Mouse (Mus musculus): Measurements from ENCODE around the gene Camk1g. TPM values are rescaled to one million over a fixed set of nuclear protein-coding genes. Genes with fewer than 3 reads are reported as not detected.

The Camk1g gene
- polyA plus RNA-seq, 1 experiment from 2014 or later = 9.4 TPM

GRCm38 (mm10) chr1:193343853-193344252 lies 26.2 kb downstream of the Camk1g start:
- H3K36me3 ChIP-seq (ENCODE audit: control insufficient read depth, insufficient read depth, low read length) = 0 out of 2 replicates have a peak, but pooled peaks cover 9% of the 10 kb centered on the region
- H3K27ac ChIP-seq (replicated peaks in 1 of 2; ENCODE audit: control insufficient read depth in 1 of 2, insufficient read depth in 1 of 2, low read depth in 2 of 2, low read length in 2 of 2) = no peak overlapping the region
- no peak overlapping the region for H3K4me2 ChIP-seq (ENCODE audit: low read length)
- peaks cover 2 to 5% of the 10 kb centered on the region in 2 experiments; a peak in 1 of 4 replicates for H3K4me1 ChIP-seq (ENCODE audit: control insufficient read depth in 2 of 2, insufficient read depth in 2 of 2, low read length in 2 of 2)
- H3K9ac ChIP-seq (ENCODE audit: low read length) = no peak overlapping the region
- no peaks in the 10 kb centered on the region for H3K9me3 ChIP-seq (ENCODE audit: control insufficient read depth, low read length)
- H3K27me3 ChIP-seq (ENCODE audit: control insufficient read depth, insufficient read depth, low read length) = peaks cover 5% of the 10 kb centered on the region; the same call in 1 of the 2 replicates
- ATAC-seq (ENCODE audit: insufficient number of reproducible peaks, insufficient read depth, low FRiP score, low read depth) = no peak
- 74% methylated on average over 4 of the region's 4 CpGs for WGBS
- H3K4me3 ChIP-seq (ENCODE audit: control insufficient read depth in 1 of 2, insufficient read depth in 1 of 2, low read depth in 1 of 2, low read length in 2 of 2) = no peak overlapping the region

DNA sequence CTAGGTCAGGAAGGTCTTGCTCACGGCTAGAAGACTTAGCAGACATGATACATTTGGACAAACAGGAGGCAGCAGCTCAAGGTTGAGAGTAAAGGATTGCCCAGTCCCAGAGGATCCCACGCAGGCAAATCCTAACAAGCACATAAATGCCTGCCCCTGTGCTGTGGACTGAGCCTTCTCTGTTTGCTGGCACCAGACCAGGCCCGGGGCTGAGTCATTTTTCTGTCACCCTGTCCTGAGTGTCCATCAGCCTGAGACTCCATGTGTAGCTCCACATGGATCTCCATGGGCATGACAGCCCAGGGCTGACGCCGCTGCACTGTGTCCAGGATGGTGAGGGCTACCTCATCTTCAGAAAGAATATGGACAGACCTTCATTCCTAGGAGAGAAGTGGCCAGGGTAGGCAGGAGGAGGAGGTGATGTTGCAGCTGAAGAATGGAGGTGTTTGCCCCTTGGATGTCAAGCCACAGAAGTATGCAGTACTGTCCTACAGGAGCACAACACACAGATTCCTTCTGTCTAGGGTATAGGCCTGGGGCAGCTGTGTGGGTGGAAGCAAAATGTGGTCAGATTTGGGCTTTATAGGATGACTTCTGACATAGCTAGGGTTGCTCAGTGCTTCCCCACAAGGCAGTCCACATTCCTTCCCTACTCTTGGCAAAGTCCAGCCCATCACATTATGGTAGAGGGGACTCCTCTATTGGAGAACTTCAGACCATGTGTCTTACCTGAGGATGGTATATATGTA lies 27.7 kb downstream of the Camk1g start:
- WGBS = 81% methylated on average over 5 of the region's 5 CpGs
- H3K4me2 ChIP-seq (ENCODE audit: low read length) = no peak overlapping the region
- no peak overlapping the region for H3K9ac ChIP-seq (ENCODE audit: low read length)
- H3K4me3 ChIP-seq (ENCODE audit: control insufficient read depth in 1 of 2, insufficient read depth in 1 of 2, low read depth in 1 of 2, low read length in 2 of 2) = no peak overlapping the region
- H3K9me3 ChIP-seq (ENCODE audit: control insufficient read depth, low read length) = no peaks in the 10 kb centered on the region
- peaks cover 5% of the 10 kb centered on the region; the same call in 1 of the 2 replicates for H3K27me3 ChIP-seq (ENCODE audit: control insufficient read depth, insufficient read depth, low read length)
- no peak for ATAC-seq (ENCODE audit: insufficient number of reproducible peaks, insufficient read depth, low FRiP score, low read depth)
- H3K36me3 ChIP-seq (ENCODE audit: control insufficient read depth, insufficient read depth, low read length) = no peaks in the 10 kb centered on the region
- peaks cover 12 to 13% of the 10 kb centered on the region in 2 experiments for H3K4me1 ChIP-seq (ENCODE audit: control insufficient read depth in 2 of 2, insufficient read depth in 2 of 2, low read length in 2 of 2)
- no peak overlapping the region for H3K27ac ChIP-seq (replicated peaks in 1 of 2; ENCODE audit: control insufficient read depth in 1 of 2, insufficient read depth in 1 of 2, low read depth in 2 of 2, low read length in 2 of 2)

DNA sequence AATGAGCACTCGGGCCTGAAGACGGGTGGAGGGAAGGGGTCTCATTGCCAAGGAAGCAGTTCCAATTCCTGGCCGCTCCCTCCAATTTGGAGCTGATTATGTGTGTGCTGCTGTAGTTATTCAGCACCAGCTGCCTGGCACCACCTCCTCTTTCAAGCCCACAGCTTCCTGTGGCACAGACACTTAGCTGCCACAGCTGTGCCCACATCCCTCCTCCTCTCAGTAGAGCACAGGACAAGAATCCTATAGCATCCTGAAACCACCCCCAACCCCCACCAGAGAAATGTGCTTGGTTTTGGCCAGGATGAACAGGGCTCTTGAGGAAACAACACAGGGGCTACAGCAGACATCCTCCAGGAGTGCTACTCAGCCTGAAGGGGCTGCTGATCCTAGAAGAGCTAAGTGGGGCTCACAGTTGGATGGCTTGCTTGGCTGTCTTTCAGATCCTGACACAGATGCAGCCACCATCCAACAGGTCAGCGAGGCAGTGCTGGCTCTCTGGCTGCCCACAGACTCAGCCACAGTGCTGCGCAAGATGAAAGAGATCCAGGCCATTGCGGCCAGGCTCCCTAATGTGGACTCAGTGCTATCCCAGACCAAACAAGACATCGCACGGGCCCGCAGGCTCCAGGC lies 31.6 kb downstream of the Camk1g start:
- no peak overlapping the region for H3K4me2 ChIP-seq (ENCODE audit: low read length)
- H3K27me3 ChIP-seq (ENCODE audit: control insufficient read depth, insufficient read depth, low read length) = peaks cover 5% of the 10 kb centered on the region; the same call in 1 of the 2 replicates
- ATAC-seq (ENCODE audit: insufficient number of reproducible peaks, insufficient read depth, low FRiP score, low read depth) = no peak
- H3K27ac ChIP-seq (replicated peaks in 1 of 2; ENCODE audit: control insufficient read depth in 1 of 2, insufficient read depth in 1 of 2, low read depth in 2 of 2, low read length in 2 of 2) = 0 out of 4 replicates have a peak overlapping the region, but pooled peaks of 1 of the 2 experiments have one; percentile 96
- 85% methylated on average over 9 of the region's 9 CpGs for WGBS
- no peaks in the 10 kb centered on the region for H3K36me3 ChIP-seq (ENCODE audit: control insufficient read depth, insufficient read depth, low read length)
- no peak overlapping the region for H3K4me3 ChIP-seq (ENCODE audit: control insufficient read depth in 1 of 2, insufficient read depth in 1 of 2, low read depth in 1 of 2, low read length in 2 of 2)
- no peak overlapping the region for H3K9ac ChIP-seq (ENCODE audit: low read length)
- H3K4me1 ChIP-seq (ENCODE audit: control insufficient read depth in 2 of 2, insufficient read depth in 2 of 2, low read length in 2 of 2) = peaks cover 39 to 50% of the 10 kb centered on the region in 2 experiments
- no peaks in the 10 kb centered on the region for H3K9me3 ChIP-seq (ENCODE audit: control insufficient read depth, low read length)

GRCm38 (mm10) chr1:193337787-193338310 lies 32.2 kb downstream of the Camk1g start:
- Histone ChIP-seq H3K4me3 (ENCODE audit: control insufficient read depth in 1 of 2, insufficient read depth in 1 of 2, low read depth in 1 of 2, low read length in 2 of 2) (no peak overlapping the region), H3K9ac (ENCODE audit: low read length) (no peak overlapping the region), H3K9me3 (ENCODE audit: control insufficient read depth, low read length) (no peaks in the 10 kb centered on the region), H3K4me1 (ENCODE audit: control insufficient read depth in 2 of 2, insufficient read depth in 2 of 2, low read length in 2 of 2) (peaks cover 42 to 56% of the 10 kb centered on the region in 2 experiments), H3K4me2 (ENCODE audit: low read length) (no peak overlapping the region), H3K27ac (replicated peaks in 1 of 2; ENCODE audit: control insufficient read depth in 1 of 2, insufficient read depth in 1 of 2, low read depth in 2 of 2, low read length in 2 of 2) (peak overlapping the region in 1 of 2 experiments; percentile 96; a peak in 2 of 4 replicates), H3K27me3 (ENCODE audit: control insufficient read depth, insufficient read depth, low read length) (peaks cover 5% of the 10 kb centered on the region; the same call in 1 of the 2 replicates), H3K36me3 (ENCODE audit: control insufficient read depth, insufficient read depth, low read length) (no peaks in the 10 kb centered on the region)
- 33% methylated on average over 4 of the region's 4 CpGs for WGBS
- no peak for ATAC-seq (ENCODE audit: insufficient number of reproducible peaks, insufficient read depth, low FRiP score, low read depth)

- H3K9ac ChIP-seq (ENCODE audit: low read length) = peak overlapping the region; percentile 55; the same call in 1 of the 2 replicates
- H3K4me2 ChIP-seq (ENCODE audit: low read length) = no peak overlapping the region
- peak overlapping the region; percentile 88 to 96 for H3K27ac ChIP-seq (replicated peaks in 1 of 2; ENCODE audit: control insufficient read depth in 1 of 2, insufficient read depth in 1 of 2, low read depth in 2 of 2, low read length in 2 of 2)
- no peak overlapping the region for H3K4me3 ChIP-seq (ENCODE audit: control insufficient read depth in 1 of 2, insufficient read depth in 1 of 2, low read depth in 1 of 2, low read length in 2 of 2)
- peaks cover 50 to 65% of the 10 kb centered on the region in 2 experiments for H3K4me1 ChIP-seq (ENCODE audit: control insufficient read depth in 2 of 2, insufficient read depth in 2 of 2, low read length in 2 of 2)
- no peak for ATAC-seq (ENCODE audit: insufficient number of reproducible peaks, insufficient read depth, low FRiP score, low read depth)
- peaks cover 5% of the 10 kb centered on the region; the same call in 1 of the 2 replicates for H3K27me3 ChIP-seq (ENCODE audit: control insufficient read depth, insufficient read depth, low read length)
- WGBS = 85% methylated on average over 9 of the region's 9 CpGs
- H3K9me3 ChIP-seq (ENCODE audit: control insufficient read depth, low read length) = no peaks in the 10 kb centered on the region
- no peaks in the 10 kb centered on the region for H3K36me3 ChIP-seq (ENCODE audit: control insufficient read depth, insufficient read depth, low read length)
Measured at GRCm38 (mm10) chr1:193337018-193337321, 33.1 kb downstream of the Camk1g start.

GRCm38 (mm10) chr1:193336122-193337017 lies 33.7 kb downstream of the Camk1g start:
- H3K4me3 ChIP-seq (ENCODE audit: control insufficient read depth in 1 of 2, insufficient read depth in 1 of 2, low read depth in 1 of 2, low read length in 2 of 2) = no peak overlapping the region
- H3K4me1 ChIP-seq (ENCODE audit: control insufficient read depth in 2 of 2, insufficient read depth in 2 of 2, low read length in 2 of 2) = peaks cover 54 to 71% of the 10 kb centered on the region in 2 experiments
- no peaks in the 10 kb centered on the region for H3K36me3 ChIP-seq (ENCODE audit: control insufficient read depth, insufficient read depth, low read length)
- H3K9me3 ChIP-seq (ENCODE audit: control insufficient read depth, low read length) = no peaks in the 10 kb centered on the region
- 43% methylated on average over 7 of the region's 7 CpGs for WGBS
- H3K27ac ChIP-seq (replicated peaks in 1 of 2; ENCODE audit: control insufficient read depth in 1 of 2, insufficient read depth in 1 of 2, low read depth in 2 of 2, low read length in 2 of 2) = peak overlapping the region; percentile 88 to 96
- H3K27me3 ChIP-seq (ENCODE audit: control insufficient read depth, insufficient read depth, low read length) = peaks cover 5% of the 10 kb centered on the region; the same call in 1 of the 2 replicates
- ATAC-seq (ENCODE audit: insufficient number of reproducible peaks, insufficient read depth, low FRiP score, low read depth) = peak; percentile 64
- peak overlapping the region; percentile 21; the same call in 1 of the 2 replicates for H3K4me2 ChIP-seq (ENCODE audit: low read length)
- peak overlapping the region; percentile 55; the same call in 1 of the 2 replicates for H3K9ac ChIP-seq (ENCODE audit: low read length)

DNA sequence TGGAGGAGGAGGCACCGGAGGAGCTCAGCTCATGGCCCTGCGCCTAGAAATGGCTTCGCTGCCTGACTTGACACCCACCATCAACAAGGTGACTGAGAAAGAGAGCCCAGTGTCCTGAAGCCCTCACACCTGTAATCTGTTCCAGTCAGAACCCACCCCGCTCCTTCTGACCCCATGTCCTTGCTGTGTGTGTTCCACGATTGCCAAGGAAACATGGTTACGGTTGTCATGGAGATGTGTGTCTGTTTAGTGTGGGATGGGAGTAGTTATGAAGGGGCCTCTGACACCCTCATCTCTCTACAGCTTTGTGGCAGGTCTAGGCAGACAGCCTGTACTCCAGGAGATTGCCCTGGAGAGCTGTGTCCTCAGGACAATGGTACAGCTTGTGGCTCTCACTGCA lies 35.6 kb downstream of the Camk1g start:
- Histone ChIP-seq H3K4me3 (ENCODE audit: control insufficient read depth in 1 of 2, insufficient read depth in 1 of 2, low read depth in 1 of 2, low read length in 2 of 2) (no peak overlapping the region), H3K27ac (replicated peaks in 1 of 2; ENCODE audit: control insufficient read depth in 1 of 2, insufficient read depth in 1 of 2, low read depth in 2 of 2, low read length in 2 of 2) (0 out of 4 replicates have a peak overlapping the region, but pooled peaks of 1 of the 2 experiments have one; percentile 60), H3K27me3 (ENCODE audit: control insufficient read depth, insufficient read depth, low read length) (peaks cover 2% of the 10 kb centered on the region; the same call in 1 of the 2 replicates), H3K36me3 (ENCODE audit: control insufficient read depth, insufficient read depth, low read length) (no peaks in the 10 kb centered on the region), H3K4me1 (ENCODE audit: control insufficient read depth in 2 of 2, insufficient read depth in 2 of 2, low read length in 2 of 2) (peaks cover 61 to 83% of the 10 kb centered on the region in 2 experiments), H3K9me3 (ENCODE audit: control insufficient read depth, low read length) (no peaks in the 10 kb centered on the region), H3K9ac (ENCODE audit: low read length) (no peak overlapping the region), H3K4me2 (ENCODE audit: low read length) (no peak overlapping the region)
- 62% methylated on average over 6 of the region's 6 CpGs for WGBS
- ATAC-seq (ENCODE audit: insufficient number of reproducible peaks, insufficient read depth, low FRiP score, low read depth) = peak; percentile 13; the same call in 1 of the 2 replicates
